Mouse (Mus musculus): ENCODE data around the gene Slc35c2.

- TF ChIP-seq CTCF (IDR thresholded peaks at IDR 0.05; ENCODE audit: control insufficient read depth, insufficient read depth, insufficient replicate concordance, low read depth, low read length) (no peak), POLR2A (IDR thresholded peaks at IDR 0.05; ENCODE audit: control insufficient read depth, low read depth, low read length) (no peak)
Measured at GRCm38 (mm10) chr2:165259859-165260258, 27.8 kb downstream of the Slc35c2 start.
